Mouse (Mus musculus): ENCODE data around the gene Myd88.

DNA sequence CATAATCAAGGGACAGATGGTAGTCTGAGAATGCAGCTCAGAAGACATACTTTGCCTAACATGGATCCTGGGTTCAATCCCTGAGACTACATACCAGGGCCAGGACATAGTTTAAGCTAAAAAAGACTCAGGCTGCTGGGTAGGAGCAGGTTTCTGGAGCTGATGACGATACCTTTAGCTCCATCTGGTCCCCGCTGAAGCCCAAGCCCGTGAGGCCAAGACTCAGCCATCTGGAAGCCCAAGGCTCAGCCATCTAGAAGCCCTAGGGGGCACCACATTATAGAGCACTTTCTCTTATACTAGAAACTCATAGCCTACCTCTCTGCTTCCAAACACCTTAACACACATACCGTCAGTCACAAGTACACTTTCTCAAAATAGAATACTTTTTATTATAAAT, 5.6 kb downstream of the Myd88 start:
- no peak for TF ChIP-seq CTCF (conservative IDR thresholded peaks at IDR 0.05 in 1 of 2, IDR thresholded peaks at IDR 0.05 in 1 of 2; ENCODE audit: low read depth in 2 of 2, low read length in 2 of 2)
- no peak for TF ChIP-seq PAX5 (IDR thresholded peaks at IDR 0.05; ENCODE audit: low read length)
- no peak for TF ChIP-seq POLR2A (IDR thresholded peaks at IDR 0.05; ENCODE audit: low read depth, low read length)
- TF ChIP-seq ETS1 (conservative IDR thresholded peaks at IDR 0.05; ENCODE audit: low read depth, low read length) = no peak
- TF ChIP-seq ZKSCAN1 (IDR thresholded peaks at IDR 0.05; ENCODE audit: borderline replicate concordance, low read depth, low read length) = no peak
- TF ChIP-seq NRF1 (IDR thresholded peaks at IDR 0.05; ENCODE audit: low read depth, low read length) = no peak
- no peak for TF ChIP-seq GABPA (IDR thresholded peaks at IDR 0.05; ENCODE audit: insufficient replicate concordance, low read depth, low read length)
- TF ChIP-seq IRF4 (IDR thresholded peaks at IDR 0.05; ENCODE audit: low read depth, low read length) = no peak

Data from CH12.LX (cell line).